Mouse (Mus musculus) forebrain, postnatal 0 days (tissue): Measurements from ENCODE around the gene Trappc12. TPM values are rescaled to one million over a fixed set of nuclear protein-coding genes. Genes with fewer than 3 reads are reported as not detected.

Experiments
- ATAC-seq: fragments of 200-750 bp; cut with Nextera tagmentation; 2 replicates; pipeline ENCODE4 v1.8.0; 2017; ENCODE audit warnings: mild to moderate bottlenecking, moderate library complexity
- DNase-seq: peaks from one replicate; pipeline ENCODE4 v3.0.0-alpha.2; 2015
- H3K27ac ChIP-seq: fragments of 300-500 bp; sonication (generic); 2 replicates; pipeline ENCODE4 v1.5.1; 2014; ENCODE audit warnings: low read depth, mild to moderate bottlenecking, antibody characterized with exemption, low read length, moderate library complexity, mixed read lengths
- H3K27me3 ChIP-seq: fragments of 300-500 bp; sonication (generic); 2 replicates; pipeline ENCODE4 v1.6.1; 2014; ENCODE audit warnings: mild to moderate bottlenecking, low read length, mixed read lengths; ENCODE audit not compliant: insufficient read depth
- H3K36me3 ChIP-seq: fragments of 300-500 bp; sonication (generic); 2 replicates; pipeline ENCODE4 v1.6.1; 2014; ENCODE audit warnings: mild to moderate bottlenecking, moderate library complexity; ENCODE audit not compliant: insufficient read depth
- H3K4me1 ChIP-seq: fragments of 300-500 bp; sonication (generic); 2 replicates; pipeline ENCODE4 v1.6.1; 2014; ENCODE audit warnings: antibody characterized with exemption; ENCODE audit not compliant: insufficient read depth
- H3K4me2 ChIP-seq: fragments of 300-500 bp; sonication (generic); 2 replicates; pipeline ENCODE4 v1.6.1; 2014; ENCODE audit warnings: low read depth, mild to moderate bottlenecking, moderate library complexity
- H3K4me3 ChIP-seq: fragments of 300-500 bp; sonication (generic); 2 replicates; pipeline ENCODE4 v1.5.1; 2014; ENCODE audit warnings: low read depth, low read length, mixed read lengths
- H3K9ac ChIP-seq: fragments of 300-500 bp; sonication (generic); 2 replicates; pipeline ENCODE4 v1.6.1; 2014; ENCODE audit warnings: mild to moderate bottlenecking
- H3K9me3 ChIP-seq: fragments of 300-500 bp; sonication (generic); 2 replicates; pipeline ENCODE4 v1.6.1; 2016; ENCODE audit warnings: low read length
- CTCF ChIP-seq: sonication (generic); IDR thresholded peaks from 2 replicates; pipeline ENCODE4 v1.5.1; 2016; ENCODE audit warnings: antibody characterized with exemption, control low read depth, low read depth
- WGBS: fragments of 180-500 bp; shearing (Covaris S2); extraction: QIAGEN DNeasy Blood & Tissue Kit; methylation state at CpG from one replicate; pipeline ENCODE4 v1.1.7; 2014; 5-methylcytosine and 5-hydroxymethylcytosine counted together
- polyA plus RNA-seq: library from polyadenylated mRNA; unstranded; fragments of >200 nt; fragmentation: Nextera tagmentation; extraction: Ambion mirVana; gene quantifications from 2 replicates; pipeline ENCODE4 v1.2.1, GENCODE M21; 2015
- total RNA-seq: library from RNA; depleted of rRNA; stranded (reverse); fragments of >200 nt; gene quantifications from 2 replicates; pipeline ENCODE4 v1.2.3, GENCODE M21; 2014

Trappc12 gene
- total and polyA plus RNA-seq, 2 experiments from 2014 or later = 37.8 to 55.6 TPM

DNA sequence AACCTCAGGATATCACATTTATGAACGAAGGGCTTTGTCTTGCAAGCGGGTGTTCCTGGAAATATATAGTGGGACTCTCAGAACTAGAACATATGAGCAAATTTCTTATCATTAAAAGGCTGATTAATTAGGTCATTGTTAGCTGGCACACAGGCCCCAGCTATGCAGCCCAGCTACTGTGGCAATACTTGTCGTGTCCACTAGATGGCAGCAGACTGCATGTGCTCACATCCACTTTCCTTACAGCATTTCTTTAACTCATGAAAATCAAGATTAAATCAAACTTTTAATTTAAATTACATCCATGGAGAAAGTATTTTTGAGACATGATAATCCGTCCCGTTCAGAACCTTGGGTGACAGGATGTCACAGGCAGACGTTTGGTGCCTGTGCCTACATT is 50.6 kb downstream of the Trappc12 start:
- ATAC-seq = peak; percentile 56
- Histone ChIP-seq H3K9me3 (no peaks in the 10 kb centered on the region), H3K36me3 (peaks cover 7% of the 10 kb centered on the region; the same call in 1 of the 2 replicates), H3K9ac (0 out of 2 replicates have a peak overlapping the region, but pooled peaks have one; percentile 18), H3K4me2 (no peak overlapping the region), H3K4me3 (no peak overlapping the region), H3K27ac (peak overlapping the region; percentile 90), H3K27me3 (no peaks in the 10 kb centered on the region), H3K4me1 (peaks cover 18% of the 10 kb centered on the region)
- TF ChIP-seq CTCF = peak; percentile 97
- peak; percentile 93 for DNase-seq
- WGBS = 6% methylated on average over 6 of the region's 6 CpGs

DNA sequence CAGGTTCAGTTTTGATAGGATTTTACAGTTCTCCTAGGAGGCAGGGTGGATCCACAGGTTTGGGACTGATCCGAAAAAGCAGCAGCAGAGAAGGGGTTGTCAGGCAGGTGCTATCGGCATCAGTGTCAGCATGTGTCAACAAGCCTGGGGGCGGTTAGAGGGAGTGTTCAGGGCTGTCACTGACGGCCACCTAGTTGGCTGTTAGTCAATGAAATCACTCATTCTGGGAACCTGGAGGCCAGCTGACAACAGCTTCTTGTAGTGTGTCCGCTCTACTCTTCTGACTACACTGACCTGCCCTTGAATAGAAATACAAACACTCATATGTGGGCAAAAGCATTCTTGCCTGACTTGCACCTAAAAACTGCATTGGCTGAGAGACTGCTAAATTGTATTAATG is 51.2 kb downstream of the Trappc12 start:
- DNase-seq = peak; percentile 9
- no peak for TF ChIP-seq CTCF
- 65% methylated on average over 5 of the region's 5 CpGs for WGBS
- H3K4me1 ChIP-seq = peaks cover 18% of the 10 kb centered on the region
- peaks cover 7% of the 10 kb centered on the region; the same call in 1 of the 2 replicates for H3K36me3 ChIP-seq
- no peak overlapping the region for H3K4me3 ChIP-seq
- H3K9ac ChIP-seq = 0 out of 2 replicates have a peak overlapping the region, but pooled peaks have one; percentile 18
- ATAC-seq = no peak
- H3K9me3 ChIP-seq = no peaks in the 10 kb centered on the region
- H3K27ac ChIP-seq = peak overlapping the region; percentile 79
- no peaks in the 10 kb centered on the region for H3K27me3 ChIP-seq
- no peak overlapping the region for H3K4me2 ChIP-seq

DNA sequence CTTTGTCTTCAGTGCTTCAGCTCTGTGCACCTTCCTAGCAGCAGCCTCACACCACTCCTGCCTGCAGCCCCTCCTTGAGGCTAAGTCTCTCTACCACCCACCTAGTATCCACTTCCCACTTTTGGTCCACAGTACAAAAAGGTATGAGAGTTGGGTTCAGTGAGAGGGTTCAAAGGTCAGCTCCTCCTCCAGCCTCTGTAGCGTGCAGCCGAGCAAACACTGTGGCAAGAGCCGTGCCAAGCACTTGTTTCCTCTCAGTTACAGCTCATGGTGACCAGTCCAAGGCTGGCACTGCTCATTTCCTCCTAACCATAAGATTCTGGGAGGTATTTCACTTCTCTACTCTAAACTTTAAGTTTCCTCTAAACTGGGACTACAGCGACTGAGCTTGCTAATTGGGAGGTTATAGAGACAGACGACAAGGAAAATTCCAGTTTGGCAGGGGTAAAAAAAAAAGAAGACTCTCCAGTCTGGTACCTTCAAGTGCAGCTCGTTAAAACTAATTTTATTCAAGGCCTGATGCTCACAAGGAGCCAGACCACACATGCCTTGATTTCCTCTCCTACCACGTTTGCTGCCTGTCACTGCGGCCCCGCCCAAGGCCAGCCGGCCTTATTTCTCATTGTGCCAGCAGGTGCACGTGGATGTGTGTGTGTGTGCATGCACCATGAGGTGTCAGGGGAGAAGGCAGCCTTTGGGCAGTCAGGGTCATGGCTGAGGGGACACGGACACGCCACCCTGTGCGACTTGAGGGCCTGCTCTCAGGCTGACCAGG is 52.3 kb downstream of the Trappc12 start:
- no peak overlapping the region for H3K9ac ChIP-seq
- H3K4me2 ChIP-seq = no peak overlapping the region
- no peak overlapping the region for H3K4me3 ChIP-seq
- 43% methylated on average over 14 of the region's 14 CpGs for WGBS
- ATAC-seq (peak; percentile 27), DNase-seq (peak; percentile 61)
- H3K9me3 ChIP-seq = no peaks in the 10 kb centered on the region
- peaks cover 18% of the 10 kb centered on the region for H3K4me1 ChIP-seq
- no peaks in the 10 kb centered on the region for H3K27me3 ChIP-seq
- H3K36me3 ChIP-seq = peaks cover 10% of the 10 kb centered on the region; the same call in 1 of the 2 replicates
- H3K27ac ChIP-seq = peak overlapping the region; percentile 79
- TF ChIP-seq CTCF = no peak

DNA sequence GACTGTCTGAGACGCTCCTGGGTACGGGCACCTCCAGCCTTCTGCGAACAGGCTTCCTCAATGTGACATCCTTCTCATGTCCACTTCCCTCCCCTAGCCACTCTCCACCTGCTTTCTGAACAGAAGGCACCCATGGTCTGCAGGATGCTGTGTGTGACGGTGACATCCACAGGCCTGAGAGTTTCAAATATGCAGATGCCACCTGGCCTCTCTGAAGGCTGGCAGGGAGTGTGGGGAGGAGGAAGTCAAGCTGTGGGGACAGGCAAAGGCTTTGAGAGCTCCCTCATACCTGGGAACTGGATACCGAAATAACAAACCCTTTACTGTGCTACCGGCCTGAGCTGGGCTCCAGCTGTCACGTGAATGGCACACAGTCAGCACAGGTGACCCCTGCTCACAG is 55.5 kb downstream of the Trappc12 start:
- no peaks in the 10 kb centered on the region for H3K4me1 ChIP-seq
- H3K27ac ChIP-seq = no peak overlapping the region
- no peaks in the 10 kb centered on the region for H3K27me3 ChIP-seq
- no peak overlapping the region for H3K9ac ChIP-seq
- ATAC-seq (no peak), DNase-seq (no peak)
- no peak for TF ChIP-seq CTCF
- H3K4me2 ChIP-seq = no peak overlapping the region
- WGBS = 83% methylated on average over 7 of the region's 7 CpGs
- peaks cover 30% of the 10 kb centered on the region for H3K36me3 ChIP-seq
- no peak overlapping the region for H3K4me3 ChIP-seq
- H3K9me3 ChIP-seq = no peaks in the 10 kb centered on the region

DNA sequence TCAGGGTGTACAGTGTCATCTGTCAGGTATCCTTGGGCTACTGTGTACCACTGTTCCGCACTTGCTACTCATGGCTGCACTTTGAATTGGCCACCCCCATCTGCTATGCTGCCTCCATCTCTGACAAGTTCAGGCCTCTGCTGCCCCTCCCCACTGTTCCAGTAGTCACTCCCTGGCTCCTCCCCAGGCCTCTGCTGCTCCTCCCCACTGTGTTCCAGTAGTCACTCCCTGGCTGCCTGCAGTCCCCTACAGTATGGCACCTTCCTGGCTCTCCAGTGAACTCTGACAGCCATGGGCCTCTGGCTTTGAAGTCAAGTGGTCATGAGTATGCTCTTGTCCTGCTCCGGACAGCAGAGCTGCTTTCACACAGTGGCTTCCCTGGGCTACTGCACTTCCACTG is 56.0 kb downstream of the Trappc12 start:
- 90% methylated on average over 2 of the region's 2 CpGs for WGBS
- no peaks in the 10 kb centered on the region for H3K27me3 ChIP-seq
- DNase-seq (no peak), ATAC-seq (no peak)
- no peak overlapping the region for H3K4me3 ChIP-seq
- peaks cover 35% of the 10 kb centered on the region for H3K36me3 ChIP-seq
- no peaks in the 10 kb centered on the region for H3K9me3 ChIP-seq
- H3K4me2 ChIP-seq = no peak overlapping the region
- no peaks in the 10 kb centered on the region for H3K4me1 ChIP-seq
- H3K9ac ChIP-seq = no peak overlapping the region
- TF ChIP-seq CTCF = no peak
- H3K27ac ChIP-seq = no peak overlapping the region

DNA sequence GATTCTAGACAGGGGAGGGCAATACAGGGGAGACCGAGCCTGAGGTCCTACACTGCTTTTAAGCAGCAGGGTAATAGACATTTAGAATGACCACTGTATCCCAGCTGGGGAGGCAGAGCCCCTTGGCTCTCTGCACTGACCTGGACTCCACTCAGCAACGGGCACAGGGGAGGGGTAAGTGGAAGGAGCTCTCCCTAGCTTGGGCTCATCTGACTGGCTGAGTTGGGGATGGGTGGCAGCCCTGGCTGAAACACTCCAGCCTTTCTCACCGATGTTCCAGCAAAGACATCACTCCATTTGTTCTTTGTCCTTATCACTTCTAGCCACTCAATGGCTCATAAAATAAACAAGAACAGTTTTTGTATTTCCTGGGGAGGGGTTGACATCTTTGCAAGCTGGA is 56.5 kb downstream of the Trappc12 start:
- H3K9ac ChIP-seq = no peak overlapping the region
- no peak overlapping the region for H3K27ac ChIP-seq
- no peak for TF ChIP-seq CTCF
- no peak overlapping the region for H3K4me3 ChIP-seq
- peaks cover 36% of the 10 kb centered on the region for H3K36me3 ChIP-seq
- H3K27me3 ChIP-seq = no peaks in the 10 kb centered on the region
- WGBS = 76% methylated on average over 3 of the region's 3 CpGs
- H3K4me1 ChIP-seq = no peaks in the 10 kb centered on the region
- DNase-seq (no peak), ATAC-seq (no peak)
- H3K9me3 ChIP-seq = no peaks in the 10 kb centered on the region
- no peak overlapping the region for H3K4me2 ChIP-seq

DNA sequence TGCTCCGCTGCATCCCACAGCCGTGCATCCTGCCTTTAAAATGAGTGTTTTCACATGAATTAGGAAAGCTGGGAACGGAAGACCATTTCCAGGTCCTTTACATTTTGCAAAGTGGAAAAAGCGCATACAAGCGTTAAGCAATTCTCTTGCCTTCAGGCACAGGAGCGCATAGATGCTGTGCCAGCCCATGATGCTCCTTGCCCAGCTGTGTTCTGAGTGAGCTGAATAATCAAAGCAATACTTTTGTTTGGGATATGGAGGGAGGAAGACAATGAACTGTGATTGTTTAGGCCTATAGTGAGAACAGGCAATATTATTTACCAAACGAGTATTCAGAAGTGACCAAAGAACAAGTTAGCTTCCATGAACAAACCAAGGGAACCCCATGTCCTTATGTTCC is 59.5 kb downstream of the Trappc12 start:
- Histone ChIP-seq H3K4me2 (no peak overlapping the region), H3K27me3 (no peaks in the 10 kb centered on the region), H3K27ac (no peak overlapping the region), H3K4me1 (no peaks in the 10 kb centered on the region), H3K9me3 (no peaks in the 10 kb centered on the region), H3K4me3 (no peak overlapping the region), H3K9ac (no peak overlapping the region), H3K36me3 (peaks cover 29% of the 10 kb centered on the region)
- DNase-seq (no peak), ATAC-seq (no peak)
- 89% methylated on average over 7 of the region's 7 CpGs for WGBS
- TF ChIP-seq CTCF = no peak
